Mouse (Mus musculus) urinary bladder, adult 18-20 months (tissue): ENCODE data around the gene Rfk.

Experiments
- DNase-seq, 2 experiments: peaks; one replicate each; pipeline ENCODE4 v3.0.0; 2022; ENCODE audit warnings: low spot score in 2 of 2, mixed read lengths in 2 of 2

Gene Rfk

GRCm38 (mm10) chr19:17385022-17385421, 8.8 kb upstream of the Rfk start:
- no peak for DNase-seq

- no peak for DNase-seq
These were observed 8.4 kb upstream of the Rfk start for GRCm38 (mm10) chr19:17385426-17385825.

- DNase-seq: no peak
These were observed 7.4 kb upstream of the Rfk start for GRCm38 (mm10) chr19:17386424-17386823.

- DNase-seq: no peak
These were observed 5.4 kb upstream of the Rfk start for GRCm38 (mm10) chr19:17388404-17388803.

GRCm38 (mm10) chr19:17392866-17393265, 977 bp upstream of the Rfk start:
- DNase-seq: no peak

- DNase-seq: no peak
These were observed 3.0 kb downstream of the Rfk start for GRCm38 (mm10) chr19:17396802-17397201.

GRCm38 (mm10) chr19:17397922-17398321, 4.1 kb downstream of the Rfk start:
- no peak for DNase-seq

GRCm38 (mm10) chr19:17399965-17400364, 6.1 kb downstream of the Rfk start:
- DNase-seq: no peak

GRCm38 (mm10) chr19:17400571-17400970, 6.7 kb downstream of the Rfk start:
- no peak for DNase-seq

- DNase-seq: no peak
These were observed 9.3 kb downstream of the Rfk start for GRCm38 (mm10) chr19:17403175-17403574.

- no peak for DNase-seq
These were observed 13.0 kb downstream of the Rfk start for GRCm38 (mm10) chr19:17406823-17407222.

GRCm38 (mm10) chr19:17408591-17408990, 14.7 kb downstream of the Rfk start:
- no peak for DNase-seq

- no peak for DNase-seq
These were observed 15.5 kb downstream of the Rfk start for GRCm38 (mm10) chr19:17409351-17409750.

- no peak for DNase-seq
These were observed 16.7 kb downstream of the Rfk start for GRCm38 (mm10) chr19:17410465-17411065.

- DNase-seq: no peak
These were observed 19.1 kb downstream of the Rfk start for GRCm38 (mm10) chr19:17412915-17413459.

GRCm38 (mm10) chr19:17417855-17418254, 24.0 kb downstream of the Rfk start:
- no peak for DNase-seq

- DNase-seq: no peak
These were observed 29.5 kb downstream of the Rfk start for GRCm38 (mm10) chr19:17423306-17423705.

- no peak for DNase-seq
These were observed 34.1 kb downstream of the Rfk start for GRCm38 (mm10) chr19:17427824-17428560.

- DNase-seq: no peak
These were observed 34.7 kb downstream of the Rfk start for GRCm38 (mm10) chr19:17428561-17428914.

- DNase-seq: no peak
These were observed 42.8 kb downstream of the Rfk start for GRCm38 (mm10) chr19:17436651-17437050.

GRCm38 (mm10) chr19:17439476-17440189, 45.8 kb downstream of the Rfk start:
- DNase-seq: no peak

GRCm38 (mm10) chr19:17443581-17443980, 49.7 kb downstream of the Rfk start:
- DNase-seq: no peak
